Mouse (Mus musculus) kidney, postnatal 0 days (tissue): ENCODE measurements around the gene AW011738. TPM values are rescaled to one million over a fixed set of nuclear protein-coding genes. Genes with fewer than 3 reads are reported as not detected.

Experiments used
- ATAC-seq: fragments of 200-750 bp; cut with Nextera tagmentation; replicated peaks from 2 replicates; pipeline ENCODE4 v1.8.0; 2017; ENCODE audit warnings: low read depth, moderate number of reproducible peaks, moderate TSS enrichment, moderate library complexity; ENCODE audit not compliant: low FRiP score
- DNase-seq: peaks from one replicate; pipeline ENCODE4 v3.0.0-alpha.2; 2016; ENCODE audit warnings: low spot score
- H3K27ac ChIP-seq: fragments of 300-500 bp; sonication (generic); 2 replicates; pipeline ENCODE4 v1.5.1; 2014; ENCODE audit warnings: mild to moderate bottlenecking
- H3K27me3 ChIP-seq: fragments of 300-500 bp; sonication (generic); 2 replicates; pipeline ENCODE4 v1.6.1; 2014; ENCODE audit warnings: low read length, mixed read lengths; ENCODE audit not compliant: insufficient read depth
- H3K36me3 ChIP-seq: fragments of 300-500 bp; sonication (generic); 2 replicates; pipeline ENCODE4 v1.6.1; 2014; ENCODE audit warnings: low read length, mixed read lengths; ENCODE audit not compliant: insufficient read depth
- H3K4me1 ChIP-seq: fragments of 300-500 bp; sonication (generic); replicated peaks from 2 replicates; pipeline ENCODE4 v1.6.1; 2014; ENCODE audit warnings: antibody characterized with exemption, low read length, mixed read lengths; ENCODE audit not compliant: insufficient read depth
- H3K4me2 ChIP-seq: fragments of 300-500 bp; sonication (generic); 2 replicates; pipeline ENCODE4 v1.6.1; 2014; ENCODE audit warnings: mild to moderate bottlenecking, low read length, moderate library complexity, mixed read lengths
- H3K4me3 ChIP-seq: fragments of 300-500 bp; sonication (generic); replicated peaks from 2 replicates; pipeline ENCODE4 v1.5.1; 2014; ENCODE audit warnings: low read depth, low read length
- H3K9ac ChIP-seq: fragments of 300-500 bp; sonication (generic); 2 replicates; pipeline ENCODE4 v1.6.1; 2014; ENCODE audit warnings: low read depth, low read length
- H3K9me3 ChIP-seq: fragments of 300-500 bp; sonication (generic); replicated peaks from 2 replicates; pipeline ENCODE4 v1.6.1; 2016; ENCODE audit warnings: low read length, inconsistent platforms, mixed read lengths
- CTCF ChIP-seq: IDR thresholded peaks from 2 replicates; pipeline ENCODE4 v1.5.1; 2016; ENCODE audit warnings: antibody characterized with exemption, low read depth, mild to moderate bottlenecking, moderate library complexity
- WGBS: fragments of 180-500 bp; shearing (Covaris S2); extraction: QIAGEN DNeasy Blood & Tissue Kit; methylation state at CpG from one replicate; pipeline ENCODE4 v1.1.7; 2014; 5-methylcytosine and 5-hydroxymethylcytosine counted together
- polyA plus RNA-seq: library from polyadenylated mRNA; unstranded; fragments of >200 nt; fragmentation: Nextera tagmentation; extraction: Ambion mirVana; gene quantifications from 2 replicates; pipeline ENCODE4 v1.2.1, GENCODE M21; 2015

The AW011738 gene
- polyA plus RNA-seq, 1 experiment from 2014 or later: 4.8 TPM

- H3K36me3 ChIP-seq: peaks cover 22% of the 10 kb centered on the region; the same call in 1 of the 2 replicates
- 26% methylated on average over 6 of the region's 6 CpGs for WGBS
- H3K27me3 ChIP-seq: no peaks in the 10 kb centered on the region
- H3K4me1 ChIP-seq: peaks cover 59% of the 10 kb centered on the region
- peak; percentile 62 for DNase-seq
- no peaks in the 10 kb centered on the region for H3K9me3 ChIP-seq
- no peak for TF ChIP-seq CTCF
- H3K9ac ChIP-seq: no peak overlapping the region
- ATAC-seq: peak; percentile 73
- H3K4me2 ChIP-seq: no peak overlapping the region
- H3K27ac ChIP-seq: peak overlapping the region; percentile 78
- no peak overlapping the region for H3K4me3 ChIP-seq
Observed at GRCm38 (mm10) chr4:156188811-156189323, 14.2 kb upstream of the AW011738 start.

DNA sequence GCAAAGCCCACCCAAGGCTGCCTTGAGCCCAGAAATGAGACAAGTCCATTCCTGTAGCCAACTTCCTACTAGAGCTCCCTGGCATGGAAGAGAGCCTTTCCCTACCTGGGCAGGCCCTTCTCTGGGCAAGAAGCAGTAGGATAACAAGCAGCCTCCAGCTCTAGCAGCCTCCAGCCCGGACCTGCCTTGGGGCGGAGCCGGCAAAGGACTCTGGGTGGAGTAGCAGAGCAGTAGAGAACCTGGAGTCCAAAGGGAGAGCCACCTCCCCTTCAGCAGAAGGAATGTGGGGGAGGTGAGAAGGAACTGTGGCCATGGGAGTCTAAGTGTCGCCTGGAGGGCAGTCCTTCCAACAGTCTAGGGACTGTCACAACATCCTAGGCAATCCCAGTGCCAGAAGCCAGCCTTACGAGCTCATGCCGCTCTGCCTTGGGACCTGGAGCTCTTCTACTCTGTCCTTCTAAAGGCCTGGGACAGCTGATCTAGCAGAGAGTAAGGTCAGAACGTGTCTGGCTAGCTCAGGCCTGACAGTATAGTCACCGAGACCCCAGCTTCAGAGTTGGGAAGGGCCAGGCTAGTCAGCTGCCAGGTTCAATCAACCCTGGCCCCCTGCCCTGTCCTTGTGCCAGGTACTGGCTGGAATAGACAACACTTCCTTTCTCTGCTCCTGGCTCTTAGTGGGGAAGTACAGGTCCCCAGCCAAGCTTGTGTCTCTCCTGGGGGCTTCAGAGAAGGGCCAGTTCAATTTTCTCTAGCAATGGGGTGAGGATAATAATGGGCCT, 10.5 kb upstream of the AW011738 start:
- H3K9ac ChIP-seq: 0 out of 2 replicates have a peak overlapping the region, but pooled peaks have one; percentile 27
- H3K9me3 ChIP-seq: no peaks in the 10 kb centered on the region
- no peak overlapping the region for H3K4me3 ChIP-seq
- WGBS: 35% methylated on average over 8 of the region's 8 CpGs
- DNase-seq (peak; percentile 72), ATAC-seq (peak; percentile 49)
- H3K4me1 ChIP-seq: peaks cover 65% of the 10 kb centered on the region
- no peaks in the 10 kb centered on the region for H3K27me3 ChIP-seq
- no peak for TF ChIP-seq CTCF
- peak overlapping the region; percentile 39 for H3K4me2 ChIP-seq
- H3K27ac ChIP-seq: peak overlapping the region; percentile 93
- H3K36me3 ChIP-seq: peaks cover 16% of the 10 kb centered on the region; the same call in 1 of the 2 replicates

- DNase-seq (no peak), ATAC-seq (no peak)
- WGBS: 8% methylated on average over 2 of the region's 2 CpGs
- Histone ChIP-seq H3K36me3 (peaks cover 16% of the 10 kb centered on the region; the same call in 1 of the 2 replicates), H3K4me2 (peak overlapping the region; percentile 39), H3K4me3 (no peak overlapping the region), H3K27me3 (no peaks in the 10 kb centered on the region), H3K4me1 (peaks cover 65% of the 10 kb centered on the region), H3K9me3 (no peaks in the 10 kb centered on the region), H3K27ac (peak overlapping the region; percentile 93), H3K9ac (0 out of 2 replicates have a peak overlapping the region, but pooled peaks have one; percentile 27)
- no peak for TF ChIP-seq CTCF
Observed at GRCm38 (mm10) chr4:156193200-156193590, 9.9 kb upstream of the AW011738 start.

GRCm38 (mm10) chr4:156193906-156194305, 9.2 kb upstream of the AW011738 start:
- no peak for TF ChIP-seq CTCF
- Histone ChIP-seq H3K4me1 (peaks cover 61% of the 10 kb centered on the region), H3K9ac (0 out of 2 replicates have a peak overlapping the region, but pooled peaks have one; percentile 18), H3K9me3 (no peaks in the 10 kb centered on the region), H3K36me3 (peaks cover 16% of the 10 kb centered on the region; the same call in 1 of the 2 replicates), H3K27ac (peak overlapping the region; percentile 93), H3K27me3 (no peaks in the 10 kb centered on the region), H3K4me3 (no peak overlapping the region), H3K4me2 (peak overlapping the region; percentile 39)
- DNase-seq (no peak), ATAC-seq (no peak)
- 65% methylated on average over 5 of the region's 5 CpGs for WGBS

GRCm38 (mm10) chr4:156194346-156194745, 8.8 kb upstream of the AW011738 start:
- ATAC-seq (no peak), DNase-seq (no peak)
- peaks cover 16% of the 10 kb centered on the region; the same call in 1 of the 2 replicates for H3K36me3 ChIP-seq
- H3K27ac ChIP-seq: peak overlapping the region; percentile 93; the same call in 1 of the 2 replicates
- no peak for TF ChIP-seq CTCF
- 45% methylated on average over 6 of the region's 6 CpGs for WGBS
- H3K4me1 ChIP-seq: peaks cover 56% of the 10 kb centered on the region
- no peaks in the 10 kb centered on the region for H3K9me3 ChIP-seq
- H3K9ac ChIP-seq: no peak overlapping the region
- H3K4me2 ChIP-seq: 0 out of 2 replicates have a peak overlapping the region, but pooled peaks have one; percentile 6
- no peak overlapping the region for H3K4me3 ChIP-seq
- no peaks in the 10 kb centered on the region for H3K27me3 ChIP-seq
